Mouse (Mus musculus): Measurements from ENCODE around the gene Vmn2r106.

Gene Vmn2r106

DNA sequence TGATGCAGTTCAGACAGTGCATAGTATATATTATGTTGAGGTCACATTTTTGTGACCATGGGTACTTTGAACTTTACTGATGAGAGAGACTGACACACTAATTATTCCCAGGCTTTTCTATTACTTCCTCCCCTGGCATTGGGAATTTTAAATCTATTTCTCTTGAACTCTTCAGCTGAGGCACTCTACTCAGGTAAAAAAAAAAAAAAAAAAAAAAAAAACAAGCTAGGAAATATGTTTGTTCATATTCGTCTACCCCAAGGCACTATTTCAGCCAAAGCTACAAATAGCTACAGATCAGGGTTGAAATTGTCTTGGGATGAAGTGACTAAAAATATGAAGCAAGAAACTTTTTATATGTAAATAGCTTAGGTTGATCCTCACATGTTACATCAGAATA lies at the start of gene Vmn2r106:
Gene Vmn2r106 (minus strand): TSS at position 101 of the 400 bp plus-strand sequence.
- no peak for DNase-seq

DNA sequence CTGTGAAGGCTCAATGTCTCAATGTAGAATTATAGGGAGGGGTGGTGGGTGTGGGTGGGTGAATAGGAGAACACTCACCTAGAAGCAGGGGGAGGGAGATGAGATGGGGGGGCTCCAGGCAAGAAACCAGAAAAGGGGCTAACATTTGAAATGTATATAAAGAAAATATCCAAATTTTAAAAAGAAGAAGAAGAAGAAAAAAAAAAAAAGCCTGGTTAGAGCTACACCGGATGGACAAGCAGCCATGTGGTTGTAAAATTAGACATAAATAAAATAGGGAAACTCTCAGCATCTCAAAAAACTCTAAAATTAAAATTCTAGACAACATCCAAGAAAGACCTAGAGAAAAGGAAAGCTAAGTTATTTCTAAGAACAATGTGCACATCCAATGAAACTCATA lies 20.4 kb upstream of the Vmn2r106 start:
- DNase-seq, result no peak

DNA sequence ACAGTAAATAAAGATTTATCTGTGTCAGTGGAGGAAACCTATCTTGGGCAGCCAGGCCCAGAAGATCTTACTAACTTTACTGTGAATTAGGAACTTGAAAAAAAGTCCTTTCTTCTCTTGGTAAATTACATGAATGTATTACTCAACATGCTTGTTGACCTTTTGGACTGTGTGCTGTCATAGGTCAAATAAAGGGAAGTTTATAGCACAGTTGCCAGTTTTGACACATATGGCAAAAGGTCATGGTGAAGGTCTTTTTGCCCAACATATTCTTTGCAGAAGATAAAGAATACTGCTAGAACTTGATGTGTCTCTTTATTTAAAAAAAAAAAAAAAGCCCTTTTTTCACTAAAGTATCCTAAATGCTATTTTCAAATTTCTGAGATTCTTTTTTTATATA lies 1.6 kb upstream of the Vmn2r106 start:
- no peak for DNase-seq

DNA sequence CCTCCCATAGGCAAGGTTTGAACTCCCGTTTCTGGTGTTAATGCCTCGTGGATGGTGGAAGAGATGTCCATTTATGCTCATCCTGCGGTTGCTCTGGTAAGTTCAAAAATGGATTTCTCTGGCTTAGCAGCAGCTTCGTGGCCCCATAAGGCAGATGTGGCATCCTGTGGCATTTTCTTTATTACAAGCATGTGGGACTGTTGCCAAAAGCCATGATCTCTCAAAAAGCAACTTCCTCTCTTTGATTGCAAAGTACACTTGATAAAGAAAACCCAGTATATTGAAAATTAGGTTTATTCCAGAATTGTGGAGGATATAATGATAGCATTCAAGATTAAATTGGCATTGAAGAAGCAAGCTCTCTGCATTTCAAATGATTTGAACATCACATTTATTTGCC lies 29.8 kb downstream of the Vmn2r106 start:
- DNase-seq, result no peak

DNA sequence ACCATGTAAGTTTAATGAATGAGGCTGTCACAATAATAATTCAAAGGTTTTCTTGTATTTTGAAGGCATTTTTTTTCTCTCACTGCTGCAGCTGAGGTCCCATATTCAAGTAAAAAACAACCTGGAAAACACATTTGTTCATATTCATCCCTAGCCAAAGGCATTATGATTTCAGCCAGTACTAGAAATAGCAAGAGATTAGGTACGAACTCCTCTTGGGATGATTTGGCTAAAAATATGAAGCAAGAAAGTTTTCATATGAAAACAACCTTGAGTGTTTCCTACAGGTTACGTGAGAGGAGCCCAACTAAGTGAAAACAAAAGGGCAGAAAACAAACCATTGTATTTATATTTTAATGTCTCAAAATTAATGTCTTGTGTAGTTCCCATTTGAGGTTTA lies 50.4 kb downstream of the Vmn2r106 start, which contains the start of gene Vmn2r105:
Gene Vmn2r105 (minus strand): TSS at position 101 of the 400 bp plus-strand sequence.
- no peak for DNase-seq
